Mouse (Mus musculus) C2C12 (cell line): ENCODE data around the gene Alas2.

Source experiments
- CTCF ChIP-seq: IDR thresholded peaks from one replicate; pipeline ENCODE4 v1.5.1; 2011; ENCODE audit not compliant: control insufficient read depth, insufficient read depth, insufficient read length
- MYOD1 ChIP-seq: IDR thresholded peaks from one replicate; pipeline ENCODE4 v1.6.1; 2011; ENCODE audit warnings: low read depth; ENCODE audit not compliant: control insufficient read depth, insufficient read length
- MYOG ChIP-seq: IDR thresholded peaks from one replicate; pipeline ENCODE4 v1.6.1; 2011; ENCODE audit not compliant: control insufficient read depth, insufficient read length; ENCODE audit errors: extremely low read depth

- TF ChIP-seq MYOD1 (no peak), CTCF (no peak), MYOG (no peak)
Observed at GRCm38 (mm10) chrX:150541684-150542083, 5.5 kb upstream of the Alas2 start.
